Mouse (Mus musculus): ENCODE results near the gene Ercc4. TPM values are rescaled to one million over a fixed set of nuclear protein-coding genes. Genes with fewer than 3 reads are reported as not detected.

Gene Ercc4
- polyA plus RNA-seq, 1 experiment from 2014 or later: 15.2 TPM

- Histone ChIP-seq H3K9ac (replicated peaks) (no peak overlapping the region), H3K4me3 (replicated peaks) (no peak overlapping the region), H3K4me2 (no peak overlapping the region), H3K4me1 (replicated peaks) (no peaks in the 10 kb centered on the region), H3K36me3 (peaks cover 48% of the 10 kb centered on the region), H3K9me3 (no peaks in the 10 kb centered on the region), H3K27me3 (no peaks in the 10 kb centered on the region), H3K27ac (no peak overlapping the region)
- 92% methylated on average over 8 of the region's 8 CpGs for whole genome bisulfite sequencing
- no peak for ATAC-seq (ENCODE audit: insufficient number of reproducible peaks, insufficient read depth, low FRiP score, low TSS enrichment, low read depth)
These were observed 40.5 kb downstream of the Ercc4 start for GRCm38 (mm10) chr16:13149950-13150349.

- peaks cover 44% of the 10 kb centered on the region for H3K36me3 ChIP-seq
- H3K9me3 ChIP-seq: no peaks in the 10 kb centered on the region
- no peak overlapping the region for H3K4me3 ChIP-seq (replicated peaks)
- no peak overlapping the region for H3K27ac ChIP-seq
- no peaks in the 10 kb centered on the region for H3K4me1 ChIP-seq (replicated peaks)
- no peak overlapping the region for H3K9ac ChIP-seq (replicated peaks)
- ATAC-seq (ENCODE audit: insufficient number of reproducible peaks, insufficient read depth, low FRiP score, low TSS enrichment, low read depth): no peak
- 86% methylated on average over 6 of the region's 6 CpGs for WGBS
- no peak overlapping the region for H3K4me2 ChIP-seq
- no peaks in the 10 kb centered on the region for H3K27me3 ChIP-seq
These were observed 41.3 kb downstream of the Ercc4 start for GRCm38 (mm10) chr16:13150790-13151189.

DNA sequence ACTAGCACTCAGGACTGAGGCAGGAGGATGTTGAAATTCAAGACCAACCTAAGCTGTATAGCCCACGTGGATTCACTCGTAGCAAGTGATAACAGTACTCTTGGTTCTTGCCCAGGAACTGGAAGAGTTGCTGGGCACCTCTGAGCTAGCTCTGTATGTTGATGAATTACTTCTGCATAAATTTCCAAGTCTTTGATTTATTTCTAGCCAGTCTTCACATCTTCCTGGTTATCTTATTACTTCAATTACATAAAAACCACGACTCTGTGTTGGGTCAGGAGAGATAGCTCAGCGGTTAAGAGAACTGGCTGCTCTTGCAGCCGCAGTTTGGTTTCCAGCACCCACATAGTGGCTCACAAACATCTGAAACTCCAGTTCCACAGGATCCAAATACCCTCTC lies 43.0 kb downstream of the Ercc4 start:
- Histone ChIP-seq H3K4me2 (no peak overlapping the region), H3K4me1 (replicated peaks) (no peaks in the 10 kb centered on the region), H3K27me3 (no peaks in the 10 kb centered on the region), H3K4me3 (replicated peaks) (no peak overlapping the region), H3K9me3 (no peaks in the 10 kb centered on the region), H3K27ac (no peak overlapping the region), H3K36me3 (peaks cover 27% of the 10 kb centered on the region), H3K9ac (replicated peaks) (no peak overlapping the region)
- ATAC-seq (ENCODE audit: insufficient number of reproducible peaks, insufficient read depth, low FRiP score, low TSS enrichment, low read depth): no peak
- 91% methylated on average over 5 of the region's 5 CpGs for WGBS

DNA sequence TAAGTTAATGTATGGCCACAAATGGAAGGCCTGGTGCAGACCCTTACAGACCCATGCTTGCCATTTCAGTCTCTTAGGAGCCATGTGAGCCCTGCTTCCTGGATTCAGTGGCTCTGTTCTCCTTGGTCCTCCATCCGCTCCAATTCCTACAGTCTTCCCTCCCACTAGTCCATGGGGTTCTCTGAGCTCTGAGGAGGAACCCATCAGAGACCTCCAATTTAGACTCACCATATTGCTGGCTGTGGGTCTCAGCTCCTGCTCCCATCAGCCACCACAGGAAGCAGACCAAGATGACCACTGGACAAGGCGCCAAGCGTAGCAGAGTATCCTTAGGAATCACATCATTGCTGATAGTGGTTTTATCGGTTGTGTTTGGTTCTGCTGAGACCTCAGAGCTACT lies 43.7 kb downstream of the Ercc4 start:
- peaks cover 20% of the 10 kb centered on the region for H3K36me3 ChIP-seq
- no peak overlapping the region for H3K4me2 ChIP-seq
- no peak overlapping the region for H3K9ac ChIP-seq (replicated peaks)
- 91% methylated on average over 4 of the region's 4 CpGs for WGBS
- no peaks in the 10 kb centered on the region for H3K4me1 ChIP-seq (replicated peaks)
- H3K27ac ChIP-seq: no peak overlapping the region
- ATAC-seq (ENCODE audit: insufficient number of reproducible peaks, insufficient read depth, low FRiP score, low TSS enrichment, low read depth): no peak
- H3K4me3 ChIP-seq (replicated peaks): no peak overlapping the region
- H3K27me3 ChIP-seq: peaks cover under 1% of the 10 kb centered on the region; the same call in 1 of the 2 replicates
- no peaks in the 10 kb centered on the region for H3K9me3 ChIP-seq

GRCm38 (mm10) chr16:13154352-13154751 lies 44.9 kb downstream of the Ercc4 start:
- H3K4me1 ChIP-seq (replicated peaks): no peaks in the 10 kb centered on the region
- no peak overlapping the region for H3K4me2 ChIP-seq
- H3K27me3 ChIP-seq: peaks cover 8% of the 10 kb centered on the region; the same call in 1 of the 2 replicates
- H3K9me3 ChIP-seq: no peaks in the 10 kb centered on the region
- H3K36me3 ChIP-seq: peaks cover 10% of the 10 kb centered on the region
- H3K4me3 ChIP-seq (replicated peaks): no peak overlapping the region
- no peak overlapping the region for H3K27ac ChIP-seq
- no peak overlapping the region for H3K9ac ChIP-seq (replicated peaks)
- no peak for ATAC-seq (ENCODE audit: insufficient number of reproducible peaks, insufficient read depth, low FRiP score, low TSS enrichment, low read depth)

DNA sequence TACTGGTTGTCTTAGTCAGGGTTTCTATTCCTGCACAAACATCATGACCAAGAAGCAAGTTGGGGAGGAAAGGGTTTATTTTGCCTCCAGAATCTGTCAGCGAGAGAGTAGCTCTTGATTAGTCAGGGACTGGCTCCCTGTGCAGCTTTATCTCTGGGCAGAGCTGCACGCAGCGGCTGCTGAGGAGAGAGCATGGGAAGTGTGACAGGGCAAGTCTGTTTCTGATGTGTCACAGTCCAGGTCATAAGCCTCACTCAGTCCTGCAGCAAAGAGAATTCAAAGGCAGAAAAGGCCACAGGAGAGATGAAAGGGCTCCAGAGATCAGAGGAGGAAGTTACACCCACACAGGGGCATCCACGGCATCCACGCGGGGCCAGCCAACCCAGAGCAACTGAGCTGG lies 47.8 kb downstream of the Ercc4 start:
- Histone ChIP-seq H3K9ac (replicated peaks) (no peak overlapping the region), H3K27ac (no peak overlapping the region), H3K27me3 (peaks cover 8% of the 10 kb centered on the region; the same call in 1 of the 2 replicates), H3K4me3 (replicated peaks) (no peak overlapping the region), H3K9me3 (no peaks in the 10 kb centered on the region), H3K36me3 (no peaks in the 10 kb centered on the region), H3K4me2 (no peak overlapping the region), H3K4me1 (replicated peaks) (no peaks in the 10 kb centered on the region)
- WGBS: 24% methylated on average over 6 of the region's 6 CpGs
- ATAC-seq (ENCODE audit: insufficient number of reproducible peaks, insufficient read depth, low FRiP score, low TSS enrichment, low read depth): no peak

DNA sequence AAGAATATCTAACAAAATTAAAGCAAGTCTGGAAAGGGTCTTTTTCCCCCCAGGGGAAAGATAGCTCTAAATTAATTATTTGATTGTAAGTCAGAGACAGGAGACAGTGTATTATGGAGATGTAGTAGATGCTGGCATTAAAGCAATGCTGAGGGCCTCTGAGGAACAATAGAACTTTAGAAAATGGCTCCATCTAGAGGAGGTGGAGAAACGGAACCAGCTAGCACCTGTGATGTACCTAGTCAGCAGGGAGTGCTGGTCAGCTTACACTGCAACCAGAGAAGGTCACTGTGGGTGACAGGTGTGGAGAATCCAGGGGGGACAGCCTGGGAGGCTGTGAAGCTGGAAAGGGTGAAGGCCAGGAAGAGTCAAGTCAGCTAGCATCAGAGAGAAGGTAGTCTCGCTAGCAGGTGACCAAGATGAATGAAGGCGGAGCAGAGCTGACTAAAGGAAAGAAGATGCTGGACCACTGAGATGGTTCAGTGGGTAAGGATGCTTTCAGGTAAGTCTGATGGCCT lies 48.7 kb downstream of the Ercc4 start:
- no peak overlapping the region for H3K4me2 ChIP-seq
- H3K4me3 ChIP-seq (replicated peaks): no peak overlapping the region
- H3K27ac ChIP-seq: no peak overlapping the region
- ATAC-seq (ENCODE audit: insufficient number of reproducible peaks, insufficient read depth, low FRiP score, low TSS enrichment, low read depth): no peak
- H3K4me1 ChIP-seq (replicated peaks): no peaks in the 10 kb centered on the region
- no peak overlapping the region for H3K9ac ChIP-seq (replicated peaks)
- 49% methylated on average over 3 of the region's 3 CpGs for WGBS
- H3K36me3 ChIP-seq: no peaks in the 10 kb centered on the region
- peaks cover 8% of the 10 kb centered on the region; the same call in 1 of the 2 replicates for H3K27me3 ChIP-seq
- H3K9me3 ChIP-seq: no peaks in the 10 kb centered on the region

DNA sequence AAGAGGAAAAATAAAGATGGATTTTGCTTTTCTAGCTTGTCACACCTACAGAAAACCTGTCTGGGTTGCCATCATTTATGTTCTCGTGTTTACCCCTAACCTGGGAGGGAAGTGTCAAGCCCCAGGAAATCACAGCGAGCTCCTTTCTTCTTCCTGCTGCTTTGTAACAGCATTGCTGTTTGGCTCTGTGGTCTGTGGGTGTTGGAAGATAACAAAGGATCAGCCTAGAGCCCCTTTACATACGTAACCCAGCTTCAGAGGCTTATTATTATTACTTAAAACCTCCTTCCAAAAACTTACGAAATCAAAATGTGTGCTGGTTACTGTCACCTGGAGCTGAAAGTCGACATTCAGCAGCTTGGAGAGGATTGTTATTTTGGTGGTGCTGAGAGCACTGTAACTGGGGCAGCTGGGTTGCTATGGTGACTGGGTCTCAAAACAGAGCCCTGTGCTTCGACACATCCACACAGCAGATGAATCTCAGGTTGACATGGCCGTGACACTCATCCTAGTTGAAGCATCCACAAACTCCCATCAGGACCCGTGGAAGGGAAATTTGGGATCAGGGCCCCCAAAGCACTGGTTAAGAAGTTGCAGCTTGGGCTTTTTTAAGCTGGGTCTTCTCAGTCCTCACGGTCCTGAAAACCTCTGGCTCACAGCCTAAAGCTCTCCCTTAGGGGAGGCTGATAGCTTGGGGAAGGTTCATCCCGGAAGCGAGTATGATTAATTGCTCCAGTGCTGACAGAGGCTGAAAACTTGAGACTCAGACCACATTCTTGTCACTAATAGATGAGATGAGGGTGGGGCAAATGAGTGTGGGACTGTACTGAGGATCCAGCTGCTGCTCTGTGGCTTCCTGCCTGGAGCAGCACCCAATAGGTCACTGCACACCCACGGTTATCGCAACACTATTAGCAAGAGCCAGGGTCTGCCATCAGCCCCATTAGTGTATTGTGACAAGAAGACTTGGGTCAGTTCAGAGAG lies 49.7 kb downstream of the Ercc4 start:
- H3K36me3 ChIP-seq: no peaks in the 10 kb centered on the region
- H3K27ac ChIP-seq: no peak overlapping the region
- no peak overlapping the region for H3K4me3 ChIP-seq (replicated peaks)
- peaks cover 8% of the 10 kb centered on the region; the same call in 1 of the 2 replicates for H3K27me3 ChIP-seq
- H3K4me1 ChIP-seq (replicated peaks): no peaks in the 10 kb centered on the region
- H3K4me2 ChIP-seq: no peak overlapping the region
- 46% methylated on average over 13 of the region's 13 CpGs for WGBS
- ATAC-seq (ENCODE audit: insufficient number of reproducible peaks, insufficient read depth, low FRiP score, low TSS enrichment, low read depth): no peak
- H3K9ac ChIP-seq (replicated peaks): no peak overlapping the region
- H3K9me3 ChIP-seq: no peaks in the 10 kb centered on the region

DNA sequence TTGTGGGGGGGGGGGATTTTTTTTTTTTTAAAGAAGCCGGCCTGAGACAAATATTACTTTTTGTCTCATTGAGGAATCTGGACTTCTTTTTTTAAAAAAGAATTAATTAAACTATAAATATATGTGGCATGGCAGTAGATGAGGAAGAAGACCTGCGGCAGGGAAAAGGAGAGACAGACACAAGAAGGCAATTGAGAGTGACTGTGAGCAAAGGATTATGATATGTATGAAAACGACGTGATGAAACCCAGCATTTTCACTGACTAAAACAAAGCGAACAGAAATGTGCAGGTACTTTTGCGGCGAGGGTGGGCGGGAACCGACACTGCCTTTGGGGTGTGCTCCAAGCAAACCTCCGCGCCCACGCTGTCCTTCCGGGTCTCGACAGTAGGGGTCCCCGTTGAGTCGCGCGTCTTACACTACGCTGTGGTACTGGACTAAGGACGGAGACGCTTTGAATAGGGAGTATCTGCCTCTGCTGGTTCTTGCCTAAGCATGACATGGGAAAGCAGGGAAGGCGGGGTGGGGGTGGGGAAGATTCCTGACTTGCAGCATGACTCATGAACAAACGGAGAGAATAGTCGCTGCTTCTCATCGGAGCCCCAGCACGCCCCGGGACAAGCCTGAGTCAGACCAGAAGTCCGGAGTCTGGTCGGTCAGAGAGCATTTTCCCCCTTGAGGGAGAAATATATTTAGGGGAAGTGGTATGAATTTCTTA lies 50.6 kb downstream of the Ercc4 start:
- no peaks in the 10 kb centered on the region for H3K36me3 ChIP-seq
- peaks cover 8% of the 10 kb centered on the region; the same call in 1 of the 2 replicates for H3K27me3 ChIP-seq
- WGBS: 7% methylated on average over 29 of the region's 29 CpGs
- ATAC-seq (ENCODE audit: insufficient number of reproducible peaks, insufficient read depth, low FRiP score, low TSS enrichment, low read depth): peak; percentile 94
- H3K4me2 ChIP-seq: peak overlapping the region; percentile 57
- H3K9ac ChIP-seq (replicated peaks): peak overlapping the region; percentile 44; the same call in 1 of the 2 replicates
- H3K4me1 ChIP-seq (replicated peaks): no peaks in the 10 kb centered on the region
- H3K4me3 ChIP-seq (replicated peaks): peak overlapping the region; percentile 30
- no peaks in the 10 kb centered on the region for H3K9me3 ChIP-seq
- no peak overlapping the region for H3K27ac ChIP-seq

DNA sequence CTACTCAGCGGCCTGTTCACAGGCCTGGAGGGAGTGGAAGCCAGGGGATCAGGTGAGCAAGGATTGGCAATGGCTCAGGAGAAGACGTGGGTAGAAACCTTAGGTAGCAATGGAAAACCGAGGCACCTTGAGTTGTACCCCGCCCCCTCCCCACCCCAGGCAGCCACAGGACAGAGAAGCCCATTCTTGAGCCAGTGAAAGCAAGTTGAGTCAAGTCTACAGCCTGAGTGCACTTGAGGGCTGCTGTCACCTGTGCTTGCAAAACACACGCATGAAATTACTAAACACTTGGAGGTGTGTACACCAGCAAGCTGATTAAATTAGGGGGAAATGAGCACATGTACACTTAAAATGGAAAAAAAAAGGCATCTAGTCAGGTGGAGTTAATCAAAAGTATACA lies 52.0 kb downstream of the Ercc4 start:
- Histone ChIP-seq H3K4me2 (no peak overlapping the region), H3K36me3 (no peaks in the 10 kb centered on the region), H3K4me1 (replicated peaks) (no peaks in the 10 kb centered on the region), H3K27me3 (peaks cover 8% of the 10 kb centered on the region; the same call in 1 of the 2 replicates), H3K9ac (replicated peaks) (no peak overlapping the region), H3K27ac (no peak overlapping the region), H3K9me3 (peaks cover 1% of the 10 kb centered on the region; the same call in 1 of the 2 replicates), H3K4me3 (replicated peaks) (no peak overlapping the region)
- ATAC-seq (ENCODE audit: insufficient number of reproducible peaks, insufficient read depth, low FRiP score, low TSS enrichment, low read depth): no peak
- WGBS: 61% methylated on average over 5 of the region's 5 CpGs

DNA sequence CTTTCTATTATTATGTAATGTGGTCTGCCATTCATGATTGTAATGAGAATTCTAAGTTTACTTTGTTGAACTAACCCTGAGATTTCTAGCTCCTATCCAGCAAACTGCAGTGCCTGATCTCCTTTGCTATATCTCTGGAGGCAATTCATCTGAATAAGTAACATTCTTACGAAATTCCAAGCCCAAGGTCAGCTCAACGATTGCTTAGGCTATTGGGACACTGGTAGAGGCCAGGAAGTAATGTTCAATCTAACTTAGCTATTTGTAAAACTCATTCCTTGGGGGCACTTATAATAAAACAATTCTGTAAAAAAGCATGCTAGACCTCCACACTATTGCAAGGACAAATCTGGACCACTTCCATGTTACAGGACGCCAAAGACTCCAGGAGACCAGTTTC lies 58.2 kb downstream of the Ercc4 start:
- WGBS: 71% methylated on average over 3 of the region's 3 CpGs

More for the DNA sequence above, 58.2 kb downstream of the Ercc4 start:
- no peak overlapping the region for H3K27ac ChIP-seq
- peaks cover 20% of the 10 kb centered on the region; the same call in 1 of the 2 replicates for H3K9me3 ChIP-seq
- no peaks in the 10 kb centered on the region for H3K27me3 ChIP-seq
- ATAC-seq (ENCODE audit: insufficient number of reproducible peaks, insufficient read depth, low FRiP score, low TSS enrichment, low read depth): no peak
- H3K4me1 ChIP-seq (replicated peaks): no peaks in the 10 kb centered on the region
- no peak overlapping the region for H3K4me3 ChIP-seq (replicated peaks)
- no peak overlapping the region for H3K9ac ChIP-seq (replicated peaks)
- H3K36me3 ChIP-seq: no peaks in the 10 kb centered on the region
- no peak overlapping the region for H3K4me2 ChIP-seq

Data from limb, embryonic 12.5 days (tissue).